Mouse (Mus musculus): ENCODE results near the gene Fign. TPM values are rescaled to one million over a fixed set of nuclear protein-coding genes. Genes with fewer than 3 reads are reported as not detected.

Fign gene
- polyA plus RNA-seq, 1 experiment from 2014 or later: 0.93 TPM

DNA sequence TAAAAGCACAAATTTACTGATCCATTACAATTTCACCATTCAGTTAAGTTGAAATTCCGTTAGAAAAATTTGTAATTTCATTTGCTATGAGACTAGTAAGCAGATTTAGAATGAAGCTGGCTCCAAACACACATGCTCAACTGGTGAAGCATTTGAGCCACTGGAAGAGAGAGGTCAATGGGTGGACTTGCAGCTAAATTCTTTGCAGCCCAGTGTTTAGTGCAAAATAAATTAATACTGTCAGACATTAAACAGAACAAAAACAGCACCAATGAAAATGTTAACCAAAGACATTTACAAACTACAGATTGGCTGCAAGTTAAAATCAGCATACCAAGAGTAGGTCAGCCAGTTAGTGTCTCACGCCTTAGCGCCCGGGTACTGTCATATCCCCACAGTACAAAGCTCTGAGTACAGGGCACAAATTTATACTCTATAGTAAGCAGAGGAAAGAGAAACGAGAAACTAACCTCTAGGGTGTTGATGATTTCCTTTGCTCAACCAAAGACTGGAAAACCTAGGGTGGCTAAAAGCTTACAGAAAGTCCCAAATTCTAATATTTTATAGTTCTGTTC is 13.9 kb downstream of the Fign start:
- H3K4me2 ChIP-seq (replicated peaks; ENCODE audit: low read depth): no peak overlapping the region
- TF ChIP-seq EP300 (optimal IDR thresholded peaks at IDR 0.05): no peak
- no peak for TF ChIP-seq CTCF (IDR thresholded peaks at IDR 0.05; ENCODE audit: low read depth)
- WGBS: 52% methylated on average over 5 of the region's 5 CpGs
- H3K36me3 ChIP-seq (ENCODE audit: control insufficient read depth, insufficient read depth, low read length): no peaks in the 10 kb centered on the region
- no peaks in the 10 kb centered on the region for H3K27me3 ChIP-seq (ENCODE audit: control insufficient read depth, insufficient read depth, low read length)
- no peak overlapping the region for H3K4me3 ChIP-seq (ENCODE audit: low read depth, low read length)
- no peak for DNase-seq (ENCODE audit: low spot score)
- H3K9ac ChIP-seq (ENCODE audit: low read length): no peak overlapping the region
- no peaks in the 10 kb centered on the region for H3K9me3 ChIP-seq (ENCODE audit: control insufficient read depth, low read length)
- no peak for ATAC-seq (ENCODE audit: low FRiP score, low TSS enrichment)
- H3K27ac ChIP-seq (replicated peaks): no peak overlapping the region
- no peaks in the 10 kb centered on the region for H3K4me1 ChIP-seq (replicated peaks; ENCODE audit: control insufficient read depth, insufficient read depth)

DNA sequence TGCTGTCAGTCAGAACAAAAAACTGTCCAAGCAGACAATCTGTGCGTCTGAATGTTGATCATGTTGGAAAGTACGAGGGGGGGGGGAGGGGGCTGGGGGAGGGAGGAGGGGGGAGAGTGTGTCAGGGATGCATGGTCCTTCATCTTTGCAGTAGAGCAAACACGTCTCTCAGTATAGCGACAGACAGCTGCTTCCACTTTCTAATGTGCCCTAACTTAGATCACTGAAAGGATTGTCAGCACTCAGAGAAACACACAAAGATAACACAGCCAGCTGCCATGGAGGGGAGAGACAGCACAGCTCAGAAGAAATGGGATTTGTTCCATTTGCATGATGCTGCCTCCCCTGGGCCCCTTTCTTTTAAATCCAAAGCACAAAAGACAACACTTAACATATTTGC is 18.1 kb downstream of the Fign start:
- H3K27ac ChIP-seq (replicated peaks): no peak overlapping the region
- H3K4me3 ChIP-seq (ENCODE audit: low read depth, low read length): no peak overlapping the region
- 28% methylated on average over 4 of the region's 4 CpGs for WGBS
- no peak overlapping the region for H3K4me2 ChIP-seq (replicated peaks; ENCODE audit: low read depth)
- ATAC-seq (ENCODE audit: low FRiP score, low TSS enrichment) (no peak), DNase-seq (ENCODE audit: low spot score) (no peak)
- no peak for TF ChIP-seq EP300 (optimal IDR thresholded peaks at IDR 0.05)
- TF ChIP-seq CTCF (IDR thresholded peaks at IDR 0.05; ENCODE audit: low read depth): no peak
- no peaks in the 10 kb centered on the region for H3K9me3 ChIP-seq (ENCODE audit: control insufficient read depth, low read length)
- no peaks in the 10 kb centered on the region for H3K4me1 ChIP-seq (replicated peaks; ENCODE audit: control insufficient read depth, insufficient read depth)
- H3K27me3 ChIP-seq (ENCODE audit: control insufficient read depth, insufficient read depth, low read length): no peaks in the 10 kb centered on the region
- no peaks in the 10 kb centered on the region for H3K36me3 ChIP-seq (ENCODE audit: control insufficient read depth, insufficient read depth, low read length)
- no peak overlapping the region for H3K9ac ChIP-seq (ENCODE audit: low read length)

DNA sequence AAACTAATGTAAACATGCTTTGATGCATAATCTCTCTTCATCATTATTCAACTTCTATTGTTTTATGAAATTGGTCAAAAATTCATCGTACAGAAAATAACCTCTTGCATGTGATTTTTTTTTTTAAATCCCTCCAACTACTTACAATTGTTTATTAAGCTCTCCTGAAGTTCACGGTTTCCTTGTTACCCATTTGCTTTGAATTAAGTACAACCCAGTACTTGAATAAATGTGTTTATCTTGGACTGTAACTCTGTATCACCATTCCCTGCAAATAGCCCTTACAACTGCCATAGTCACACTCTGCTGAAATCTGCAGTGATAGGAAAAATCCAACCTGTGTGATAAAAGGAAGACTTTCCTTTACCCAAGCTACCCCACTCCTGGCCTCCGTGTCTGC is 19.3 kb downstream of the Fign start:
- H3K4me2 ChIP-seq (replicated peaks; ENCODE audit: low read depth): no peak overlapping the region
- no peaks in the 10 kb centered on the region for H3K36me3 ChIP-seq (ENCODE audit: control insufficient read depth, insufficient read depth, low read length)
- H3K27ac ChIP-seq (replicated peaks): no peak overlapping the region
- no peaks in the 10 kb centered on the region for H3K9me3 ChIP-seq (ENCODE audit: control insufficient read depth, low read length)
- TF ChIP-seq EP300 (optimal IDR thresholded peaks at IDR 0.05) (no peak), CTCF (IDR thresholded peaks at IDR 0.05; ENCODE audit: low read depth) (no peak)
- no peaks in the 10 kb centered on the region for H3K27me3 ChIP-seq (ENCODE audit: control insufficient read depth, insufficient read depth, low read length)
- ATAC-seq (ENCODE audit: low FRiP score, low TSS enrichment) (no peak), DNase-seq (ENCODE audit: low spot score) (no peak)
- no peak overlapping the region for H3K9ac ChIP-seq (ENCODE audit: low read length)
- no peaks in the 10 kb centered on the region for H3K4me1 ChIP-seq (replicated peaks; ENCODE audit: control insufficient read depth, insufficient read depth)
- no peak overlapping the region for H3K4me3 ChIP-seq (ENCODE audit: low read depth, low read length)
- 41% methylated on average over 3 of the region's 3 CpGs for WGBS

DNA sequence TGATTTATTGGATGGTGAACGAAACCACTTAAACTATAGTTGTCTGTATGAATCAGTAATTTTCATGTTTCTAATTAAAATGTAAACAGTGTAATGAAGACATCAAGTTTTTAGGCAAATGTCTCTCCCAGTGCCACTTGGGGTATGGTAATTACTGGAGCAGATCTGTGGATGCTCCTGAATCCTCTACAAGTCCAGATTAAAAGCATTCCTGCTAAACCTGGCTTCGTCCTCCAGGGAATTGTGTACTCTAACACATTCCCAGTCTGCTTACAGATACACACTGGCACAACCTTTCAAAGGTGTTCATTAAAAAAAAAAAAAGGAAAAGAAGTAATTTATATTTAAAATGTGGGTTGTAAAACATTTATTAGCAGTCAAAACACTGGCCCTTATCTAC is 20.0 kb downstream of the Fign start:
- no peak overlapping the region for H3K4me2 ChIP-seq (replicated peaks; ENCODE audit: low read depth)
- H3K36me3 ChIP-seq (ENCODE audit: control insufficient read depth, insufficient read depth, low read length): no peaks in the 10 kb centered on the region
- H3K9ac ChIP-seq (ENCODE audit: low read length): no peak overlapping the region
- no peak for DNase-seq (ENCODE audit: low spot score)
- 69% methylated on average over 2 of the region's 2 CpGs for WGBS
- no peak for TF ChIP-seq EP300 (optimal IDR thresholded peaks at IDR 0.05)
- TF ChIP-seq CTCF (IDR thresholded peaks at IDR 0.05; ENCODE audit: low read depth): no peak
- ATAC-seq (ENCODE audit: low FRiP score, low TSS enrichment): no peak
- H3K9me3 ChIP-seq (ENCODE audit: control insufficient read depth, low read length): no peaks in the 10 kb centered on the region
- H3K4me3 ChIP-seq (ENCODE audit: low read depth, low read length): no peak overlapping the region
- no peaks in the 10 kb centered on the region for H3K4me1 ChIP-seq (replicated peaks; ENCODE audit: control insufficient read depth, insufficient read depth)
- H3K27ac ChIP-seq (replicated peaks): no peak overlapping the region
- H3K27me3 ChIP-seq (ENCODE audit: control insufficient read depth, insufficient read depth, low read length): no peaks in the 10 kb centered on the region

DNA sequence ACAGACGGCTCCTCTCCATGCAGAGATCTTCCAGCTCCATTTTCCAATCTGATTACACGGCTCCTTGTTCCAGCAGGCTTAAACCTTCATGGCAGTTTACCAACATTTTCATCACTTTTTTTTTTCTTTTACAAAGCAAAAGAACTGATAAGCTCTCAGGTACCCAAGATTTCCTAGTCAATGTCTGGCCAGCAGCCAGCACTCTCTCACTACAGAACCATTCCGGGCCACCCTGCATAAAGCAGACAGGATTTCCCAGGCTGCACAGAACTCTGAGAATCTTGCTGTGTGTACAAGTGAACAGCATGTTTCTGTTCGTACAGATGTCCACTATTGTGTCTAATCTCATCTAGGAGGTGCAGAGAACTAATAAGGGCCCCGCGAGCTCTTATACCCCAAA is 22.0 kb downstream of the Fign start:
- no peak overlapping the region for H3K9ac ChIP-seq (ENCODE audit: low read length)
- no peak for TF ChIP-seq CTCF (IDR thresholded peaks at IDR 0.05; ENCODE audit: low read depth)
- TF ChIP-seq EP300 (optimal IDR thresholded peaks at IDR 0.05): no peak
- no peaks in the 10 kb centered on the region for H3K36me3 ChIP-seq (ENCODE audit: control insufficient read depth, insufficient read depth, low read length)
- no peaks in the 10 kb centered on the region for H3K4me1 ChIP-seq (replicated peaks; ENCODE audit: control insufficient read depth, insufficient read depth)
- 42% methylated on average over 6 of the region's 6 CpGs for WGBS
- no peak overlapping the region for H3K4me3 ChIP-seq (ENCODE audit: low read depth, low read length)
- H3K27me3 ChIP-seq (ENCODE audit: control insufficient read depth, insufficient read depth, low read length): no peaks in the 10 kb centered on the region
- H3K4me2 ChIP-seq (replicated peaks; ENCODE audit: low read depth): peak overlapping the region; percentile 18; the same call in 1 of the 2 replicates
- peak; percentile 56 for DNase-seq (ENCODE audit: low spot score)
- no peak overlapping the region for H3K27ac ChIP-seq (replicated peaks)
- H3K9me3 ChIP-seq (ENCODE audit: control insufficient read depth, low read length): no peaks in the 10 kb centered on the region
- ATAC-seq (ENCODE audit: low FRiP score, low TSS enrichment): no peak

GRCm38 (mm10) chr2:64074602-64075389 is 23.0 kb downstream of the Fign start:
- 44% methylated on average over 17 of the region's 17 CpGs for WGBS
- Histone ChIP-seq H3K4me3 (ENCODE audit: low read depth, low read length) (no peak overlapping the region), H3K4me1 (replicated peaks; ENCODE audit: control insufficient read depth, insufficient read depth) (no peaks in the 10 kb centered on the region), H3K4me2 (replicated peaks; ENCODE audit: low read depth) (peak overlapping the region; percentile 28), H3K27me3 (ENCODE audit: control insufficient read depth, insufficient read depth, low read length) (no peaks in the 10 kb centered on the region), H3K9ac (ENCODE audit: low read length) (no peak overlapping the region), H3K27ac (replicated peaks) (no peak overlapping the region), H3K9me3 (ENCODE audit: control insufficient read depth, low read length) (no peaks in the 10 kb centered on the region), H3K36me3 (ENCODE audit: control insufficient read depth, insufficient read depth, low read length) (no peaks in the 10 kb centered on the region)
- DNase-seq (ENCODE audit: low spot score): no peak
- TF ChIP-seq EP300 (optimal IDR thresholded peaks at IDR 0.05): no peak
- no peak for TF ChIP-seq CTCF (IDR thresholded peaks at IDR 0.05; ENCODE audit: low read depth)
- no peak for ATAC-seq (ENCODE audit: low FRiP score, low TSS enrichment)

All from stomach, postnatal 0 days (tissue).